Mouse (Mus musculus) mouse embryonic stem cell (cell line): ENCODE results near the gene Vamp9.

Source experiments
- in situ Hi-C, 2 experiments: fragments of 300-500 bp; cut with MboI; formaldehyde crosslinking; loops; 1 replicate in 1 of 2; 3 replicates in 1 of 2; pipeline ENCODE4 v1.14.3; 2019 to 2020; ENCODE audit warnings: low sequenced_read_pairs in 2 of 2, low pct_unique_long_range_greater_than_20kb in 1 of 2, mixed read lengths in 1 of 2; ENCODE audit not compliant: unreplicated experiment in 1 of 2

Gene Vamp9

GRCm38 (mm10) chr5:99994680-99995079 lies 88.6 kb downstream of the Vamp9 start:
- in situ Hi-C loops: no loop called here

GRCm38 (mm10) chr5:100000048-100000447 lies 94.0 kb downstream of the Vamp9 start:
- in situ Hi-C loops: no loop called here

GRCm38 (mm10) chr5:100000500-100000899 lies 94.4 kb downstream of the Vamp9 start:
- in situ Hi-C loops: no loop called here
